Mouse (Mus musculus) myocyte (in vitro differentiated cells): ENCODE data around the gene Lif. TPM values are rescaled to one million over a fixed set of nuclear protein-coding genes. Genes with fewer than 3 reads are reported as not detected.

Source experiments
- H3K27me3 ChIP-seq: one replicate; pipeline ENCODE4 v1.6.1; 2011; ENCODE audit not compliant: control insufficient read depth, insufficient read depth, insufficient read length
- H3K36me3 ChIP-seq: one replicate; pipeline ENCODE4 v1.6.1; 2011; ENCODE audit not compliant: control insufficient read depth, insufficient read depth
- H3K4me2 ChIP-seq: one replicate; pipeline ENCODE4 v1.6.1; 2011; ENCODE audit warnings: low read depth, control low read depth
- H3K4me3 ChIP-seq: one replicate; pipeline ENCODE4 v1.5.1; 2011; ENCODE audit warnings: mild to moderate bottlenecking, control low read depth, moderate library complexity
- H3K79me2 ChIP-seq: one replicate; pipeline ENCODE4 v1.6.1; 2011; ENCODE audit not compliant: control insufficient read depth, insufficient read depth
- H3ac ChIP-seq: one replicate; pipeline ENCODE4 v1.6.1; 2011; ENCODE audit not compliant: control insufficient read depth, insufficient read length
- CEBPB ChIP-seq: IDR thresholded peaks from 2 replicates; pipeline ENCODE4 v1.6.1; 2011; ENCODE audit warnings: mild to moderate bottlenecking, moderate library complexity; ENCODE audit not compliant: poor library complexity, insufficient read depth, severe bottlenecking
- E2F4 ChIP-seq: IDR thresholded peaks from one replicate; pipeline ENCODE4 v1.6.1; 2011; ENCODE audit warnings: mild to moderate bottlenecking, control low read depth, moderate library complexity; ENCODE audit not compliant: insufficient read depth
- MAX ChIP-seq: IDR thresholded peaks from one replicate; pipeline ENCODE4 v1.6.1; 2011; ENCODE audit warnings: low read depth, mild to moderate bottlenecking, control low read depth
- MYOD1 ChIP-seq, 3 experiments: IDR thresholded peaks; one replicate each; pipeline ENCODE4 v1.6.1; 2011; ENCODE audit warnings: control low read depth in 2 of 3, low read depth in 2 of 3, mild to moderate bottlenecking in 2 of 3, moderate library complexity in 1 of 3; ENCODE audit not compliant: insufficient read length in 2 of 3, control insufficient read depth in 1 of 3
- MYOG ChIP-seq, 3 experiments: IDR thresholded peaks; one replicate each; pipeline ENCODE4 v1.6.1; 2011; ENCODE audit warnings: control low read depth in 2 of 3, low read depth in 2 of 3, mild to moderate bottlenecking in 2 of 3; ENCODE audit not compliant: insufficient read length in 2 of 3, control insufficient read depth in 1 of 3, insufficient read depth in 1 of 3
- POLR2A ChIP-seq: IDR thresholded peaks from one replicate; pipeline ENCODE4 v1.6.1; 2011; ENCODE audit warnings: low read depth, mild to moderate bottlenecking, control low read depth, moderate library complexity; ENCODE audit not compliant: insufficient read length
- POLR2AphosphoS2 ChIP-seq: IDR thresholded peaks from one replicate; pipeline ENCODE4 v1.6.1; 2011; ENCODE audit warnings: low read depth, control low read depth; ENCODE audit not compliant: insufficient read length
- REST ChIP-seq: IDR thresholded peaks from one replicate; pipeline ENCODE4 v1.6.1; 2011; ENCODE audit warnings: mild to moderate bottlenecking, control low read depth, moderate library complexity; ENCODE audit not compliant: insufficient read depth, insufficient read length
- SRF ChIP-seq: IDR thresholded peaks from one replicate; pipeline ENCODE4 v1.6.1; 2011; ENCODE audit warnings: low read depth; ENCODE audit not compliant: control insufficient read depth, insufficient read length
- TCF12 ChIP-seq: IDR thresholded peaks from one replicate; pipeline ENCODE4 v1.6.1; 2011; ENCODE audit warnings: mild to moderate bottlenecking, control low read depth; ENCODE audit not compliant: poor library complexity, insufficient read depth, severe bottlenecking
- TCF3 ChIP-seq: IDR thresholded peaks from one replicate; pipeline ENCODE4 v1.6.1; 2011; ENCODE audit warnings: low read depth, control low read depth; ENCODE audit not compliant: insufficient read length
- USF1 ChIP-seq: IDR thresholded peaks from one replicate; pipeline ENCODE4 v1.6.1; 2011; ENCODE audit warnings: low read depth, mild to moderate bottlenecking, control low read depth, moderate library complexity
- polyA plus RNA-seq: library from polyadenylated mRNA; unstranded; fragments of >200 nt; fragmentation: generic; extraction: Trizol; gene quantifications from one replicate; pipeline ENCODE4 v1.2.1, GENCODE M21; 2012; ENCODE audit warnings: missing spikeins

Gene Lif
- polyA plus RNA-seq = 5.2 TPM

- Histone ChIP-seq H3K4me3 (no peak within 1 kb of the TSS), H3K79me2 (no peaks in the 10 kb centered on the region), H3K4me2 (no peak within 1 kb of the TSS), H3K36me3 (no peaks in the 10 kb centered on the region), H3ac (no peak within 1 kb of the TSS), H3K27me3 (no peaks in the 10 kb centered on the region)
- no peak for TF ChIP-seq CEBPB
- no peak for TF ChIP-seq REST
- no peak for TF ChIP-seq MYOG (IDR thresholded peaks at IDR 0.05; ENCODE audit: control insufficient read depth in 1 of 3, insufficient read depth in 1 of 3, insufficient read length in 2 of 3, low read depth in 2 of 3)
- TF ChIP-seq MYOD1 (IDR thresholded peaks at IDR 0.05; ENCODE audit: control insufficient read depth in 1 of 3, insufficient read length in 2 of 3, low read depth in 2 of 3) = no peak
These were observed at the start of gene Lif for GRCm38 (mm10) chr11:4256846-4257607. Gene Lif (plus strand): TSS chr11:4257557.

DNA sequence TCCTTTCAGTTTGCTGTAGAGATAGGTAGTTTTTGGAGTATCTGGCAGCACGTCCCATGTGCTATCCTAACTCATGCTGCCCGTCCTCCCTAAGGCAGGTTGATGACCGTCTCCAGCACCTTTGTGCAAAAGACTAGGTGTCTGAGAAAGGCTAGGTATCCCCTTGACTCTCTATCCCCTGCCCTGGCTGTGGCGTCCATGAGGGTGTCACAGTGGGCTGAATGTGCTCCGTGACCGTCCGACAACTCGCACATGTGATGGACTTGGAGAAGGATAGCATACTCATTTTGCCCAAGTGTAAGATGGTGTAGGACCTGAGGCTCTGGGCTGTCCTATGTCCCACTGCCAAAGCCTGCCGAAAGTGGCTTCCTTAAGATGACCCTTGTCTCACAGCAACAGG, 49.7 kb upstream of the Lif start:
- no peak overlapping the region for H3ac ChIP-seq
- H3K4me3 ChIP-seq = no peak overlapping the region
- H3K36me3 ChIP-seq = peaks cover 9% of the 10 kb centered on the region
- H3K79me2 ChIP-seq = no peaks in the 10 kb centered on the region
- H3K4me2 ChIP-seq = no peak overlapping the region
- TF ChIP-seq REST = no peak
- TF ChIP-seq POLR2A = no peak
- TF ChIP-seq USF1 = no peak
- TF ChIP-seq TCF3 = no peak
- TF ChIP-seq MAX = no peak
- TF ChIP-seq MYOG (IDR thresholded peaks at IDR 0.05; ENCODE audit: control insufficient read depth in 1 of 3, insufficient read depth in 1 of 3, insufficient read length in 2 of 3, low read depth in 2 of 3) = no peak
- no peak for TF ChIP-seq POLR2AphosphoS2
- no peak for TF ChIP-seq MYOD1 (IDR thresholded peaks at IDR 0.05; ENCODE audit: control insufficient read depth in 1 of 3, insufficient read length in 2 of 3, low read depth in 2 of 3)
- no peak for TF ChIP-seq SRF
- TF ChIP-seq E2F4 = no peak
- no peaks in the 10 kb centered on the region for H3K27me3 ChIP-seq

- no peak for TF ChIP-seq TCF3
- no peaks in the 10 kb centered on the region for H3K79me2 ChIP-seq
- H3ac ChIP-seq = no peak overlapping the region
- peaks cover 9% of the 10 kb centered on the region for H3K36me3 ChIP-seq
- H3K27me3 ChIP-seq = no peaks in the 10 kb centered on the region
- no peak overlapping the region for H3K4me2 ChIP-seq
- no peak overlapping the region for H3K4me3 ChIP-seq
These were observed 47.8 kb upstream of the Lif start for GRCm38 (mm10) chr11:4209556-4209955.

DNA sequence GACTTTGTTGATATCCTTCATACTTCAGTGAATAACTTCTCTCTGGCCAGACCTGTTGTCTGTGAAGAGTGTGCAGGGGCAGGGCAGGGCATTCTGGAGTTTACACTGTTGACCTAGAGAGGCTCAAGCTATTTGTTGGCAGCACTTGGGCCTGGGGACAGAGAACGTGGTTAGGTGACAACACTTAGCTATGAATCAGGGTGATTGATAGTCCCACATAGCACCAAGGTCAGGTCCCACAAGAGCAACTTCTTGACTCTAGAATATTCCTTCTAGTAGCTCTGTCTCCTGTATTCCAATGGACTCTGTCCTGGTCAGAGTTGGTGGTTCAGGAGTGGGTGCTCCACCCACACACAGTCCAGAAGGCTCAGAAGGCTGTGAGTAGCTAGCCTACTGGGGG, 46.6 kb upstream of the Lif start:
- peaks cover 9% of the 10 kb centered on the region for H3K36me3 ChIP-seq
- H3K79me2 ChIP-seq = no peaks in the 10 kb centered on the region
- H3K27me3 ChIP-seq = no peaks in the 10 kb centered on the region
- TF ChIP-seq REST (no peak), MYOG (IDR thresholded peaks at IDR 0.05; ENCODE audit: control insufficient read depth in 1 of 3, insufficient read depth in 1 of 3, insufficient read length in 2 of 3, low read depth in 2 of 3) (no peak), POLR2A (no peak), MYOD1 (IDR thresholded peaks at IDR 0.05; ENCODE audit: control insufficient read depth in 1 of 3, insufficient read length in 2 of 3, low read depth in 2 of 3) (no peak), TCF3 (no peak), SRF (no peak), MAX (no peak), USF1 (no peak), POLR2AphosphoS2 (no peak), CEBPB (no peak), TCF12 (no peak)
- H3K4me2 ChIP-seq = no peak overlapping the region
- no peak overlapping the region for H3K4me3 ChIP-seq
- no peak overlapping the region for H3ac ChIP-seq

GRCm38 (mm10) chr11:4213107-4213506, 44.2 kb upstream of the Lif start:
- Histone ChIP-seq H3ac (no peak overlapping the region), H3K27me3 (no peaks in the 10 kb centered on the region), H3K79me2 (no peaks in the 10 kb centered on the region), H3K4me3 (no peak overlapping the region), H3K4me2 (no peak overlapping the region), H3K36me3 (peaks cover 6% of the 10 kb centered on the region)
- no peak for TF ChIP-seq POLR2A
- no peak for TF ChIP-seq REST
- no peak for TF ChIP-seq MYOD1 (IDR thresholded peaks at IDR 0.05; ENCODE audit: control insufficient read depth in 1 of 3, insufficient read length in 2 of 3, low read depth in 2 of 3)
- TF ChIP-seq E2F4 = no peak
- TF ChIP-seq TCF12 = no peak
- no peak for TF ChIP-seq MAX
- TF ChIP-seq MYOG (IDR thresholded peaks at IDR 0.05; ENCODE audit: control insufficient read depth in 1 of 3, insufficient read depth in 1 of 3, insufficient read length in 2 of 3, low read depth in 2 of 3) = no peak
- no peak for TF ChIP-seq TCF3
- no peak for TF ChIP-seq POLR2AphosphoS2
- no peak for TF ChIP-seq CEBPB
